Mouse (Mus musculus) urinary bladder, postnatal 25 days (tissue): ENCODE measurements around the gene Commd2.

Experiments used
- DNase-seq: peaks from one replicate; pipeline ENCODE4 v3.0.0; 2022; ENCODE audit warnings: low spot score

The Commd2 gene

GRCm38 (mm10) chr3:57615652-57616051, 35.9 kb downstream of the Commd2 start:
- no peak for DNase-seq

- no peak for DNase-seq
These were observed 39.0 kb downstream of the Commd2 start for GRCm38 (mm10) chr3:57612430-57612997.

- no peak for DNase-seq
These were observed 39.7 kb downstream of the Commd2 start for GRCm38 (mm10) chr3:57611776-57612175.

GRCm38 (mm10) chr3:57604618-57605015, 46.9 kb downstream of the Commd2 start:
- DNase-seq: no peak

- no peak for DNase-seq
These were observed 47.5 kb downstream of the Commd2 start for GRCm38 (mm10) chr3:57603891-57604617.

GRCm38 (mm10) chr3:57602610-57603009, 48.9 kb downstream of the Commd2 start:
- DNase-seq: no peak

- DNase-seq: no peak
These were observed 54.9 kb downstream of the Commd2 start for GRCm38 (mm10) chr3:57596566-57596965.

GRCm38 (mm10) chr3:57595506-57595905, 56.0 kb downstream of the Commd2 start:
- no peak for DNase-seq
